Mouse (Mus musculus) heart, postnatal 0 days (tissue): ENCODE measurements around the gene Dlgap4. TPM values are rescaled to one million over a fixed set of nuclear protein-coding genes. Genes with fewer than 3 reads are reported as not detected.

Experiments
- ATAC-seq: fragments of 200-750 bp; cut with Nextera tagmentation; 2 replicates; pipeline ENCODE4 v1.8.0; 2017; ENCODE audit warnings: low read depth, moderate number of reproducible peaks, moderate library complexity; ENCODE audit not compliant: insufficient read depth
- DNase-seq: peaks from one replicate; pipeline ENCODE4 v3.0.0-alpha.2; 2016; ENCODE audit warnings: low spot score
- H3K27ac ChIP-seq: fragments of 300-500 bp; sonication (generic); 2 replicates; pipeline ENCODE4 v1.5.1; 2014; ENCODE audit warnings: low read depth, mild to moderate bottlenecking
- H3K27me3 ChIP-seq: fragments of 300-500 bp; sonication (generic); 2 replicates; pipeline ENCODE4 v1.6.1; 2014; ENCODE audit warnings: low read length, mixed read lengths; ENCODE audit not compliant: control insufficient read depth, insufficient read depth
- H3K36me3 ChIP-seq: fragments of 300-500 bp; sonication (generic); replicated peaks from 2 replicates; pipeline ENCODE4 v1.6.1; 2014; ENCODE audit warnings: low read length, mixed read lengths; ENCODE audit not compliant: control insufficient read depth, insufficient read depth
- H3K4me1 ChIP-seq: fragments of 300-500 bp; sonication (generic); 2 replicates; pipeline ENCODE4 v1.6.1; 2014; ENCODE audit warnings: antibody characterized with exemption; ENCODE audit not compliant: control insufficient read depth, insufficient read depth
- H3K4me2 ChIP-seq: fragments of 300-500 bp; sonication (generic); 2 replicates; pipeline ENCODE4 v1.6.1; 2014; ENCODE audit warnings: low read depth, mild to moderate bottlenecking, low read length, moderate library complexity
- H3K4me3 ChIP-seq: fragments of 300-500 bp; sonication (generic); 2 replicates; pipeline ENCODE4 v1.5.1; 2014; ENCODE audit warnings: low read depth, low read length
- H3K9ac ChIP-seq: fragments of 300-500 bp; sonication (generic); replicated peaks from 2 replicates; pipeline ENCODE4 v1.6.1; 2014; ENCODE audit warnings: low read depth, low read length, mixed read lengths
- H3K9me3 ChIP-seq: fragments of 300-500 bp; sonication (generic); replicated peaks from 2 replicates; pipeline ENCODE4 v1.6.1; 2016; ENCODE audit warnings: low read length; ENCODE audit not compliant: control insufficient read depth
- CTCF ChIP-seq: IDR thresholded peaks from 2 replicates; pipeline ENCODE4 v1.5.1; 2016; ENCODE audit warnings: antibody characterized with exemption, control low read depth, low read depth
- EP300 ChIP-seq: IDR thresholded peaks from 2 replicates; pipeline ENCODE4 v1.6.1; 2016; ENCODE audit warnings: antibody characterized with exemption, low read depth
- WGBS: fragments of 180-500 bp; shearing (Covaris S2); extraction: QIAGEN DNeasy Blood & Tissue Kit; methylation state at CpG from one replicate; pipeline ENCODE4 v1.1.7; 2014; 5-methylcytosine and 5-hydroxymethylcytosine counted together
- polyA plus RNA-seq: library from polyadenylated mRNA; unstranded; fragments of >200 nt; fragmentation: Nextera tagmentation; extraction: Ambion mirVana; gene quantifications from 2 replicates; pipeline ENCODE4 v1.2.1, GENCODE M21; 2015
- total RNA-seq: library from RNA; depleted of rRNA; stranded (reverse); fragments of >200 nt; gene quantifications from 2 replicates; pipeline ENCODE4 v1.2.3, GENCODE M21; 2014; ENCODE audit warnings: low replicate concordance

The Dlgap4 gene
- total and polyA plus RNA-seq, 2 experiments from 2014 or later = 51.3 to 58.5 TPM

DNA sequence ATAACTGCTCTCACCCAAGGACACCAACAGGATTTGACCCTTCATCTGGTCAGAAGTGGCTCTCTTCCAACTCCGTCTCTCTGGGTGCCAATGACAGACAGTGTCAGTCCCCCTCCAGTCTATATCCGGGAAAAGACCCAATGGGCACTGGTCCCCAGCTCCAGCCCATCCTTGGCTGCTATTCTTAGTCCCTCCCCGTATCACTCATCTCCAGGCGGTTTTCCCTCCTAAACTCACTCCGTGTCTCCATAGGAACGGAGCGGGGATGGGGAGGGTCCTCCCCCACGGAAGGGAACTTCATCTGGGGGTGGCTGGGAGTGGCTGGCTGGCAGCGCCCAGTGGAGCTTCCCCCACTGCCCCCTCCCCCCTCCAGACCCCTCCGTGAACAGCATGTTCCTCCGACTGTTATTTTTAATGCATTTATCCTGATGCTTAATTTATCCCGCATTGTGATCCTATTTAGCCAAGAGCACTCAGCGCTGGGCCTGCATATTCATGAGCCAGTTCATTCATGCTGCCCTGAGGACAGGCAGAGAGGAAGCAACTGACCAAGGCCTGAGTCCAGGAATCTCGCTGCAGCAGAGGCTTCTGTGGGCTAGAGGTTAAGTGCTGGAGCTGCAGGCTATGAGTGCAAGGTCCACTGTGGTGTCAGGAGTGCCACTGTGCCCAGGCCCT is 28.6 kb upstream of the Dlgap4 start:
- H3K9ac ChIP-seq = no peak overlapping the region
- H3K4me2 ChIP-seq = no peak overlapping the region; the same call in 1 of the 2 replicates
- peaks cover 22% of the 10 kb centered on the region for H3K4me1 ChIP-seq
- DNase-seq (peak; percentile 73), ATAC-seq (peak; percentile 76)
- H3K36me3 ChIP-seq = no peaks in the 10 kb centered on the region
- H3K27me3 ChIP-seq = no peaks in the 10 kb centered on the region
- peak overlapping the region; percentile 89 for H3K27ac ChIP-seq
- TF ChIP-seq CTCF (no peak), EP300 (no peak)
- WGBS = 26% methylated on average over 14 of the region's 14 CpGs
- no peaks in the 10 kb centered on the region for H3K9me3 ChIP-seq
- H3K4me3 ChIP-seq = no peak overlapping the region

DNA sequence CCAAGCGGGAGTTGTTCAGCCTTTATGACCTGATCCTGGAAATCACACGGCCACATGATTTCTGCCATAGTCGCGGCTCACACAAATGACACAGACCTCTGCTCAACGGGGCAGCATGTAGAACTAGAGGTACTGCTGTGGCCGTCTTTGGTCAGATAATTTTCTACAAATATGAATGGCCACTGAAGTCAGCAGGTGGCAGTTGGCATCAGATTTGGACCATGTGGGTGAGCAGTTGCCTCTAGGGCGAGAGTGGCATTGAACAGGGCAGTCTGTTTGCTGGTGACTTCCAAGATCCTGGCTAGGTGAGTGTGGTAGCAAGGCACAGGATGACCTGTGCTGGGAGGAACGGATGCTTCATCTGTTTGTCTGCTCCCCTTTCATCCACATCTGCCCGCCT is 24.0 kb upstream of the Dlgap4 start:
- no peaks in the 10 kb centered on the region for H3K36me3 ChIP-seq
- 85% methylated on average over 9 of the region's 9 CpGs for WGBS
- H3K27ac ChIP-seq = no peak overlapping the region
- peaks cover 12% of the 10 kb centered on the region; the same call in 1 of the 2 replicates for H3K4me1 ChIP-seq
- ATAC-seq (no peak), DNase-seq (no peak)
- H3K4me3 ChIP-seq = no peak overlapping the region
- no peak overlapping the region for H3K9ac ChIP-seq
- H3K27me3 ChIP-seq = no peaks in the 10 kb centered on the region
- H3K4me2 ChIP-seq = no peak overlapping the region
- TF ChIP-seq EP300 (no peak), CTCF (no peak)
- no peaks in the 10 kb centered on the region for H3K9me3 ChIP-seq

DNA sequence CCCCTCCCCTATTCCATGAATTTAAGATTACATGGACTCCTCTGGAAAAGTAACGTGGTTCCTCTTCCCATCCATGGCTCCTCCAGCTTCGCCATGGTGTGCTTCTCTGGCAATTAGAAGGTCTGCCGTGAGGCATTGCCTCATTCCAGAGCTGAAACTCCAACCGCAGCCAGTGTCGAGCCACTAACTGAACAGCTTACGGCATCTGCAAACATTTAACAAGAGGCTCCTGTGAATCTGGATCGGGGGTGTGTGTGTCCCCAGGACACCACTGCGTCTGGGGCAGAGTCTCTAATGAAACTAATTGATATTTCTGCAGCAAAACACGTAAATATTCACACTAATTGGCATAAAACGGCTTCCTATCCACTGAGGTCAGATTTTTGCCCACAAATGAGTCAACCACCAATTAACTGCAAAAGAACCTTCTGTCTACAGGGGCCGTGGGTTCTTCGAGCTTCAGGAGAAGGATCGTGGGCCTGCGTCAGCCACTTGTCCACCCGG is 18.5 kb upstream of the Dlgap4 start:
- Histone ChIP-seq H3K9me3 (no peaks in the 10 kb centered on the region), H3K36me3 (no peaks in the 10 kb centered on the region), H3K27ac (no peak overlapping the region), H3K4me1 (no peaks in the 10 kb centered on the region), H3K4me3 (no peak overlapping the region), H3K27me3 (no peaks in the 10 kb centered on the region), H3K4me2 (no peak overlapping the region), H3K9ac (no peak overlapping the region)
- DNase-seq (no peak), ATAC-seq (no peak)
- TF ChIP-seq EP300 = no peak
- WGBS = 70% methylated on average over 15 of the region's 15 CpGs

DNA sequence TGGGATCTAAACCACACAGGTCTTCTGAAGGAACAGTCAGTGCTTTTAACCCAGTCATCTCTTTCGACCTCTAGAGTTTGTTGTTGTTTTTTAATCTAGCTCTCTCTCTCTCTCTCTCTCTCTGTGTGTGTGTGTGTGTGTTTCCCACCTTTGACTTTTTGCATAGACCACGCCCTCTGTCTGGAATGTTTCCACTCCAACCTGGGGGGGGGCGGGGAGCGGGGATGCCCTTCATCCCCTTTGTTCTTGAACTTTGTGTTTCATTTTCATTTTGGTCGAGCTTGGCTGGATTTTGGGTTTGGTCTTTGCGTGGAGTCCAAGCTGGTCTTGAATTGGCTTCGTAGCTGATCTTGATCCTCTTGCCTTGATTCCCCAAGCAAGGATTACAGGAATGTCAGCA is 10.9 kb upstream of the Dlgap4 start:
- Histone ChIP-seq H3K4me1 (no peaks in the 10 kb centered on the region), H3K27ac (no peak overlapping the region), H3K27me3 (no peaks in the 10 kb centered on the region), H3K4me2 (no peak overlapping the region), H3K9ac (no peak overlapping the region), H3K4me3 (no peak overlapping the region), H3K9me3 (no peaks in the 10 kb centered on the region; the same call in 1 of the 2 replicates), H3K36me3 (no peaks in the 10 kb centered on the region)
- DNase-seq (no peak), ATAC-seq (no peak)
- 80% methylated on average over 7 of the region's 7 CpGs for WGBS
- TF ChIP-seq CTCF = no peak
- TF ChIP-seq EP300 = no peak

DNA sequence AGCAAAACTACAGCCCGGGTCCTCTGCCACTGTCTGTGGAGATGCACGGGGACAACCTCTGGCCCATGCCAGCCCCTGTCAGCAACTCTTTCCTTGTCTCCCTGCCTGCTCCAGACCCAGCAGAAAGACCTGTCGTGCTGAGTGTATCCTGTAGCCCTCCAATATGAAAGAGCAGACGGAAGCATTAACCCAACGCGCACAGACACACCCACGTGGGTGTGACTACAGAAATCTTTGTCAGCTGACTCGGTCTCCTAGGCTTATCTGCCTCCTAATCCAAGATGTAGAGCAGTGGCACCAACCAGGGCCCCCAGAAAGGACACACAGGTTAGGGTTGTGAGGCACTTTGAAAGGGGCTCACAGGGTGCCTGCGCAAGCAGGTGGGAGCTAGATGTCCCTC is 9.8 kb upstream of the Dlgap4 start:
- H3K27me3 ChIP-seq = peaks cover 9% of the 10 kb centered on the region
- H3K9ac ChIP-seq = no peak overlapping the region
- H3K36me3 ChIP-seq = no peaks in the 10 kb centered on the region
- H3K4me1 ChIP-seq = no peaks in the 10 kb centered on the region
- TF ChIP-seq CTCF = no peak
- TF ChIP-seq EP300 = no peak
- 75% methylated on average over 9 of the region's 9 CpGs for WGBS
- H3K27ac ChIP-seq = no peak overlapping the region
- ATAC-seq (no peak), DNase-seq (no peak)
- no peaks in the 10 kb centered on the region; the same call in 1 of the 2 replicates for H3K9me3 ChIP-seq
- no peak overlapping the region for H3K4me3 ChIP-seq
- no peak overlapping the region for H3K4me2 ChIP-seq

DNA sequence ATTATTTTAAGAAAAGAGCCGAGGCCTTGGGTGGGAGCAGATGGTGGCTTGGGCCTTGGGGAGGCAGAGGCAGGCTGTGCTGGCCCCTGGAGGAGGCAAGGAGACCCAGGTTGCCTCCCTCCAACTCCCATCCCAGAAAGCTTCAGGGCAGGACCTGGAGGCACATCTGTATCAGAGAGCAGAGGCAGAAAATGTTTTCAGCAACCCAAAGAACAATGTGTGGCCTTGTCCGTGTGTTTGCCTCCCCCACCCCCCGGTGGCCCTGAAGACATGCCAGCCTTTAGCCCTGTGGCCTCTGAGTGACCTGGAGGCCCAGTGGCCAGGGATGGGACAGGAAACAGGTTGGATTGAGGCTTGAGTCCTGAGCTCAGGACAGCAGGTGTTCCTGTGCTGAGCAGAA is 8.4 kb upstream of the Dlgap4 start:
- Histone ChIP-seq H3K27me3 (peaks cover 23% of the 10 kb centered on the region), H3K4me1 (no peaks in the 10 kb centered on the region), H3K27ac (no peak overlapping the region), H3K4me2 (no peak overlapping the region), H3K36me3 (no peaks in the 10 kb centered on the region), H3K9me3 (no peaks in the 10 kb centered on the region; the same call in 1 of the 2 replicates), H3K4me3 (no peak overlapping the region), H3K9ac (no peak overlapping the region)
- no peak for ATAC-seq
- TF ChIP-seq CTCF (no peak), EP300 (no peak)
- 48% methylated on average over 3 of the region's 3 CpGs for WGBS
- no peak for DNase-seq
